Mouse (Mus musculus): ENCODE results near the gene Tom1l2.

- TF ChIP-seq TAL1 (IDR thresholded peaks at IDR 0.05; ENCODE audit: low read length) (no peak), GATA1 (IDR thresholded peaks at IDR 0.05; ENCODE audit: low read length) (no peak)
Observed at GRCm38 (mm10) chr11:60249885-60250284, 102.8 kb downstream of the Tom1l2 start.
